Mouse (Mus musculus): ENCODE measurements around the gene Gsdma2. TPM values are rescaled to one million over a fixed set of nuclear protein-coding genes. Genes with fewer than 3 reads are reported as not detected.

Gsdma2 gene
- total and polyA plus RNA-seq, 3 experiments, result 0.27 TPM; not detected in 2

GRCm38 (mm10) chr11:98693746-98694145 is 47.2 kb downstream of the Gsdma2 start:
- ATAC-seq (ENCODE audit: extremely low read depth, insufficient number of reproducible peaks, low FRiP score, poor library complexity, severe bottlenecking), result no peak
- no peaks in the 10 kb centered on the region for H3K9me3 ChIP-seq (replicated peaks)

GRCm38 (mm10) chr11:98694301-98694700 is 47.7 kb downstream of the Gsdma2 start:
- Histone ChIP-seq H3K4me3 (ENCODE audit: low read depth, low read length) (no peak overlapping the region), H3K4me1 (ENCODE audit: insufficient read depth, low read depth, low read length) (peaks cover 20% of the 10 kb centered on the region), H3K27me3 (ENCODE audit: insufficient read depth, low read length) (no peaks in the 10 kb centered on the region; the same call in 1 of the 2 replicates), H3K9me3 (replicated peaks) (no peaks in the 10 kb centered on the region), H3K36me3 (replicated peaks) (peaks cover 82% of the 10 kb centered on the region)
- no peak for TF ChIP-seq CTCF (IDR thresholded peaks at IDR 0.05; ENCODE audit: low read depth, low read length)
- no peak for TF ChIP-seq GATA2 (IDR thresholded peaks at IDR 0.05; ENCODE audit: borderline replicate concordance, low read depth, low read length)
- no peak for TF ChIP-seq TAL1 (conservative IDR thresholded peaks at IDR 0.05; ENCODE audit: low read depth, low read length)
- TF ChIP-seq POLR2AphosphoS5 (IDR thresholded peaks at IDR 0.05; ENCODE audit: insufficient replicate concordance, low read depth, low read length), result no peak
- TF ChIP-seq GATA1 (IDR thresholded peaks at IDR 0.05; ENCODE audit: borderline replicate concordance, low read length), result no peak
- ATAC-seq (ENCODE audit: extremely low read depth, insufficient number of reproducible peaks, low FRiP score, poor library complexity, severe bottlenecking) (no peak), DNase-seq (ENCODE audit: low spot score) (no peak)

More at GRCm38 (mm10) chr11:98693746-98694145, 47.2 kb downstream of the Gsdma2 start:
- Histone ChIP-seq H3K4me1 (ENCODE audit: insufficient read depth, low read depth, low read length) (peaks cover 20% of the 10 kb centered on the region), H3K36me3 (replicated peaks) (peaks cover 86% of the 10 kb centered on the region), H3K4me3 (ENCODE audit: low read depth, low read length) (no peak overlapping the region), H3K27me3 (ENCODE audit: insufficient read depth, low read length) (no peaks in the 10 kb centered on the region)
- DNase-seq (ENCODE audit: low spot score), result no peak
- TF ChIP-seq POLR2AphosphoS5 (IDR thresholded peaks at IDR 0.05; ENCODE audit: insufficient replicate concordance, low read depth, low read length) (no peak), CTCF (IDR thresholded peaks at IDR 0.05; ENCODE audit: low read depth, low read length) (no peak), TAL1 (conservative IDR thresholded peaks at IDR 0.05; ENCODE audit: low read depth, low read length) (no peak), GATA2 (IDR thresholded peaks at IDR 0.05; ENCODE audit: borderline replicate concordance, low read depth, low read length) (no peak), GATA1 (IDR thresholded peaks at IDR 0.05; ENCODE audit: borderline replicate concordance, low read length) (no peak)

GRCm38 (mm10) chr11:98695408-98695807 is 48.8 kb downstream of the Gsdma2 start:
- TF ChIP-seq CTCF (IDR thresholded peaks at IDR 0.05; ENCODE audit: low read depth, low read length) (no peak), POLR2AphosphoS5 (IDR thresholded peaks at IDR 0.05; ENCODE audit: insufficient replicate concordance, low read depth, low read length) (no peak), TAL1 (conservative IDR thresholded peaks at IDR 0.05; ENCODE audit: low read depth, low read length) (no peak), GATA2 (IDR thresholded peaks at IDR 0.05; ENCODE audit: borderline replicate concordance, low read depth, low read length) (no peak), GATA1 (IDR thresholded peaks at IDR 0.05; ENCODE audit: borderline replicate concordance, low read length) (no peak)
- Histone ChIP-seq H3K9me3 (replicated peaks) (no peaks in the 10 kb centered on the region), H3K27me3 (ENCODE audit: insufficient read depth, low read length) (peaks cover 3% of the 10 kb centered on the region), H3K4me1 (ENCODE audit: insufficient read depth, low read depth, low read length) (peaks cover 22% of the 10 kb centered on the region), H3K4me3 (ENCODE audit: low read depth, low read length) (no peak overlapping the region), H3K36me3 (replicated peaks) (peaks cover 71% of the 10 kb centered on the region)
- DNase-seq (ENCODE audit: low spot score) (no peak), ATAC-seq (ENCODE audit: extremely low read depth, insufficient number of reproducible peaks, low FRiP score, poor library complexity, severe bottlenecking) (no peak)

- Histone ChIP-seq H3K4me3 (ENCODE audit: low read depth, low read length) (no peak overlapping the region), H3K27me3 (ENCODE audit: insufficient read depth, low read length) (peaks cover 14% of the 10 kb centered on the region), H3K4me1 (ENCODE audit: insufficient read depth, low read depth, low read length) (peaks cover 20% of the 10 kb centered on the region), H3K9me3 (replicated peaks) (no peaks in the 10 kb centered on the region), H3K36me3 (replicated peaks) (peaks cover 59% of the 10 kb centered on the region)
- TF ChIP-seq TAL1 (conservative IDR thresholded peaks at IDR 0.05; ENCODE audit: low read depth, low read length) (no peak), CTCF (IDR thresholded peaks at IDR 0.05; ENCODE audit: low read depth, low read length) (no peak), GATA1 (IDR thresholded peaks at IDR 0.05; ENCODE audit: borderline replicate concordance, low read length) (no peak), GATA2 (IDR thresholded peaks at IDR 0.05; ENCODE audit: borderline replicate concordance, low read depth, low read length) (no peak), POLR2AphosphoS5 (IDR thresholded peaks at IDR 0.05; ENCODE audit: insufficient replicate concordance, low read depth, low read length) (no peak)
- no peak for ATAC-seq (ENCODE audit: extremely low read depth, insufficient number of reproducible peaks, low FRiP score, poor library complexity, severe bottlenecking)
- no peak for DNase-seq (ENCODE audit: low spot score)
Measured at GRCm38 (mm10) chr11:98696454-98697216, 50.1 kb downstream of the Gsdma2 start.

- Histone ChIP-seq H3K9me3 (replicated peaks) (no peaks in the 10 kb centered on the region), H3K4me1 (ENCODE audit: insufficient read depth, low read depth, low read length) (peaks cover 16% of the 10 kb centered on the region), H3K27me3 (ENCODE audit: insufficient read depth, low read length) (peaks cover 20% of the 10 kb centered on the region), H3K36me3 (replicated peaks) (peaks cover 53% of the 10 kb centered on the region), H3K4me3 (ENCODE audit: low read depth, low read length) (no peak overlapping the region)
- ATAC-seq (ENCODE audit: extremely low read depth, insufficient number of reproducible peaks, low FRiP score, poor library complexity, severe bottlenecking) (no peak), DNase-seq (ENCODE audit: low spot score) (no peak)
- no peak for TF ChIP-seq TAL1 (conservative IDR thresholded peaks at IDR 0.05; ENCODE audit: low read depth, low read length)
- no peak for TF ChIP-seq CTCF (IDR thresholded peaks at IDR 0.05; ENCODE audit: low read depth, low read length)
- no peak for TF ChIP-seq GATA1 (IDR thresholded peaks at IDR 0.05; ENCODE audit: borderline replicate concordance, low read length)
- TF ChIP-seq POLR2AphosphoS5 (IDR thresholded peaks at IDR 0.05; ENCODE audit: insufficient replicate concordance, low read depth, low read length), result no peak
- TF ChIP-seq GATA2 (IDR thresholded peaks at IDR 0.05; ENCODE audit: borderline replicate concordance, low read depth, low read length), result no peak
Measured at GRCm38 (mm10) chr11:98697225-98697624, 50.7 kb downstream of the Gsdma2 start.

GRCm38 (mm10) chr11:98698849-98699640 is 52.5 kb downstream of the Gsdma2 start:
- H3K27me3 ChIP-seq (ENCODE audit: insufficient read depth, low read length), result peaks cover 25% of the 10 kb centered on the region
- H3K4me1 ChIP-seq (ENCODE audit: insufficient read depth, low read depth, low read length), result peaks cover 16% of the 10 kb centered on the region
- ATAC-seq (ENCODE audit: extremely low read depth, insufficient number of reproducible peaks, low FRiP score, poor library complexity, severe bottlenecking), result no peak
- DNase-seq (ENCODE audit: low spot score), result no peak
- no peaks in the 10 kb centered on the region for H3K9me3 ChIP-seq (replicated peaks)
- H3K36me3 ChIP-seq (replicated peaks), result peaks cover 42% of the 10 kb centered on the region
- H3K4me3 ChIP-seq (ENCODE audit: low read depth, low read length), result no peak overlapping the region
- TF ChIP-seq POLR2AphosphoS5 (IDR thresholded peaks at IDR 0.05; ENCODE audit: insufficient replicate concordance, low read depth, low read length), result no peak
- TF ChIP-seq CTCF (IDR thresholded peaks at IDR 0.05; ENCODE audit: low read depth, low read length), result no peak
- TF ChIP-seq TAL1 (conservative IDR thresholded peaks at IDR 0.05; ENCODE audit: low read depth, low read length), result no peak
- TF ChIP-seq GATA2 (IDR thresholded peaks at IDR 0.05; ENCODE audit: borderline replicate concordance, low read depth, low read length), result no peak
- TF ChIP-seq GATA1 (IDR thresholded peaks at IDR 0.05; ENCODE audit: borderline replicate concordance, low read length), result no peak
